Mouse (Mus musculus) limb, embryonic 11.5 days (tissue): Measurements from ENCODE around the gene Mmp10. TPM values are rescaled to one million over a fixed set of nuclear protein-coding genes. Genes with fewer than 3 reads are reported as not detected.

Experiments used
- ATAC-seq: fragments of 200-750 bp; cut with Nextera tagmentation; 2 replicates; pipeline ENCODE4 v1.8.0; 2017; ENCODE audit warnings: low read depth; ENCODE audit not compliant: insufficient number of reproducible peaks, low FRiP score, low TSS enrichment
- DNase-seq: peaks from one replicate; pipeline ENCODE4 v3.0.0-alpha.2; 2015; ENCODE audit warnings: low spot score
- H3K27ac ChIP-seq: fragments of 300-500 bp; sonication (generic); replicated peaks from 2 replicates; pipeline ENCODE4 v1.5.1; 2014; ENCODE audit warnings: low read depth, mild to moderate bottlenecking, low read length
- H3K27me3 ChIP-seq: fragments of 300-500 bp; sonication (generic); 2 replicates; pipeline ENCODE4 v1.6.1; 2014; ENCODE audit warnings: mild to moderate bottlenecking, low read length, mixed read lengths; ENCODE audit not compliant: control insufficient read depth, insufficient read depth
- H3K36me3 ChIP-seq: fragments of 300-500 bp; sonication (generic); 2 replicates; pipeline ENCODE4 v1.6.1; 2014; ENCODE audit warnings: mild to moderate bottlenecking, low read length, moderate library complexity, mixed read lengths; ENCODE audit not compliant: control insufficient read depth, insufficient read depth
- H3K4me1 ChIP-seq: fragments of 300-500 bp; sonication (generic); 2 replicates; pipeline ENCODE4 v1.6.1; 2014; ENCODE audit warnings: low read length, mixed read lengths; ENCODE audit not compliant: control insufficient read depth, insufficient read depth
- H3K4me2 ChIP-seq: fragments of 300-500 bp; sonication (generic); 2 replicates; pipeline ENCODE4 v1.6.1; 2014; ENCODE audit warnings: low read depth, mild to moderate bottlenecking, moderate library complexity; ENCODE audit not compliant: severe bottlenecking
- H3K4me3 ChIP-seq: fragments of 300-500 bp; sonication (generic); 2 replicates; pipeline ENCODE4 v1.5.1; 2014; ENCODE audit warnings: low read depth, low read length
- H3K9ac ChIP-seq: fragments of 300-500 bp; sonication (generic); 2 replicates; pipeline ENCODE4 v1.6.1; 2014; ENCODE audit warnings: mild to moderate bottlenecking, low read length
- H3K9me3 ChIP-seq: fragments of 300-500 bp; sonication (generic); 2 replicates; pipeline ENCODE4 v1.6.1; 2016; ENCODE audit warnings: low read length; ENCODE audit not compliant: control insufficient read depth
- WGBS: fragments of 180-500 bp; shearing (Covaris S2); extraction: QIAGEN DNeasy Blood & Tissue Kit; methylation state at CpG from one replicate; pipeline ENCODE4 v1.1.7; 2014; 5-methylcytosine and 5-hydroxymethylcytosine counted together
- polyA plus RNA-seq: library from polyadenylated mRNA; unstranded; fragments of >200 nt; fragmentation: Nextera tagmentation; extraction: Ambion mirVana; gene quantifications from 2 replicates; pipeline ENCODE4 v1.2.1, GENCODE M21; 2014

The Mmp10 gene
- polyA plus RNA-seq, 1 experiment from 2014 or later: not detected

- H3K9me3 ChIP-seq: no peaks in the 10 kb centered on the region
- DNase-seq (no peak), ATAC-seq (no peak)
- no peaks in the 10 kb centered on the region for H3K27me3 ChIP-seq
- no peak within 1 kb of the TSS for H3K4me2 ChIP-seq
- H3K9ac ChIP-seq: no peak within 1 kb of the TSS
- no peak within 1 kb of the TSS for H3K4me3 ChIP-seq
- H3K4me1 ChIP-seq: no peaks in the 10 kb centered on the region
- WGBS: 87% methylated on average over 8 of the region's 8 CpGs
- H3K36me3 ChIP-seq: no peaks in the 10 kb centered on the region
- no peak within 1 kb of the TSS for H3K27ac ChIP-seq
These were observed 56.3 kb downstream of the Mmp10 start, which contains the start of gene Mmp8 for GRCm38 (mm10) chr9:7558221-7559017. Gene Mmp8 (plus strand): TSS chr9:7558456.

Other genes with a start within 250 kb of the Mmp10 start
- gene Mmp13, start 229.8 kb upstream of the Mmp10 start, polyA plus RNA-seq: not detected in 2 replicates
- not detected in 2 replicates for gene Mmp12, start 158.0 kb upstream of the Mmp10 start, polyA plus RNA-seq
- gene Mmp1b, start 114.3 kb upstream of the Mmp10 start, polyA plus RNA-seq: not detected in 2 replicates
- gene Mmp3, start 56.5 kb upstream of the Mmp10 start, polyA plus RNA-seq: not detected in 2 replicates
- 0.07 and 0.08 TPM in 2 replicates for gene Mmp8, start 56.1 kb downstream of the Mmp10 start, polyA plus RNA-seq
- gene Mmp27, start 69.0 kb downstream of the Mmp10 start, polyA plus RNA-seq: not detected in 2 replicates
- gene Mmp20, start 125.9 kb downstream of the Mmp10 start, polyA plus RNA-seq: not detected in 2 replicates
- not detected in 2 replicates for gene Mmp7, start 189.7 kb downstream of the Mmp10 start, polyA plus RNA-seq